Mouse (Mus musculus) megakaryocyte-erythroid progenitor cell, adult 5 weeks (primary cell): ENCODE results near the gene Amd2. TPM values are rescaled to one million over a fixed set of nuclear protein-coding genes. Genes with fewer than 3 reads are reported as not detected.

Experiments
- polyA plus RNA-seq: library from polyadenylated mRNA; stranded (reverse); fragments of >175 nt; gene quantifications from 2 replicates; pipeline ENCODE4 v1.2.3, GENCODE M21; 2012

Amd2 gene
- not detected in 2 replicates for polyA plus RNA-seq

DNA sequence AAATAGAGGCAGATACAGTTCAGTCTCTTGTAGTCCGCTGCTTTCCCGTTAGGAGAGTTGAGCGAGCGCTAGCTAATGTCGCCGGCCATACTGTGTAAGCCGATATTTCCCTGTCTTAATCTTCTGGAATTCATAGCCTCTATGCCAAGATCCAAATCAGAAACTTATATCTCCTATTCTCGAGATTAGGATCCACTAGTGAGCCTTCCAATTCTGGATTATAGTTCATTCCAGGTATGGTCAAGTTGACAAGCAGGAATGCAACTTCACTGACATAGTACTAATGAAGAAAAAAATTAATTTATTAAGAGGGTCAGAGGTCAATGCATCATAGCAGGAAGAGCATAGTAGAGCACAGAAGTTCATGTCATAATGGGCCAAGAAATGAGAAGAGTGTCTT is at the start of gene Amd2:
Gene Amd2, minus strand, starts transcription at position 101 of the 400 bp plus-strand sequence.

